Mouse (Mus musculus): ENCODE results near the gene Usp13.

Gene Usp13

DNA sequence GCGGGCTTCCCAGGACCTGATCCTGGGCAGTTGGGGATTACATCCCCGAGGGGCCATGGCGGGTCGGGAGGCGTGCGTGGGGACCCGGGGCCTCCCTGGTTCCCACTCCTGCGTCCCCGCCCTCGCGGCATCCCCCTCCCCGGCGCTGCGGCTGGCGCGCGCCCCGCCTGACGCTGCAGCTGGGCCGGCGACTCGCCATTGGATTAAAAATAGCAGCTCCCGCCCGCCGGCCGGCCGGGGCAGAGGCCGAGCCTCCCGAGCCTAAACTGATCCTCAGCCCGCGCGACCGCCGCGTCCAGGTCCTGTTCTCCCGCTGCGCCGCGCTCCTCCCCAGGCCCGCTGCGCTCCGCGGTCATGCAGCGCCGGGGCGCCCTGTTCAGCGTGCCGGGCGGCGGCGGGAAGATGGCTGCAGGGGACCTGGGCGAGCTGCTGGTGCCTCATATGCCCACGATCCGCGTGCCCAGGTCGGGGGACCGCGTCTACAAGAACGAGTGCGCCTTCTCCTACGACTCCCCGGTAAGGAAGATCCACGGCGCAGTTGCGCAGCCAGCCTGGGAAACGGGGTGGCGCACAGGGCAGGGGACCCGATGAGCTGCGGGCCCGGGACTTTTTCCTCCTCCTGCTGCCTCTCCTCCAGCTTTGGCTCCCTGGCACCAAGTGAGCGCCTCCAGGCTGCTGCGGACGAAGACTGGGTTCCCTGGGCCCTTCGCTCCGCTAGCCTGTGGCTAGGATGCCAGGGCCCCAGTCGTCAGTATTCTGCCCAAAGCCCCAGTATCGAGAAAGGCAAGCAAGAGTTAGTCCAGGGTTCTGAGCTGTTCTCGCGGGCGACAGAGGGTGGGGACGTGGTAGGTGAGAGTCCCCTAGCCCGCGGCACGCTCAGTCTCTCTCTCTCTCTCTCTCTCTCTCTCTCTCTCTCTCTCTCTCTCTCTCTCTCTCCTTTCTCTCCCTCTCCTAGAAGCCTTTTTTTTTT is at the start of gene Usp13:
TSS of gene Usp13 (plus strand) at position 190 of the 970 bp plus-strand sequence.
- peak; percentile 45 for DNase-seq (ENCODE audit: low read depth, low spot score)

DNA sequence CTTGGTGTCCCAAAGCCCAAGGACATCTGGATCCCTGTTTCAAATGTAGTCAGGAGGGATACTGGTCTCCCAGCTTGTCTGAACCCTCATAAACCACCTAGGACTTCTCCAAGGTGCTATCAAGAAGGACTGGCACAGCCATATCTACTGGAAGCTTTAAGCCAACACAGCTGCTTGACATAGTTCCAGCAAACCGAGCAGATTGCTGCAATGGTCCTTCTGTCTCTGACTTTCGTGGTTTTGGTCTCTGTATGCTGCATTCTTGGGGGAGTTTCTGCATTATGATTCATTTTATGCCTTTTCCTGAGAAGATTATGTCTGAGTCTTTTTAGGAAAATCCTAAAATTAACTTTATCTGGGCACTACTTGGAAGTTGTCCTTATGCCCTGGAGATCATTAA is 46.6 kb upstream of the Usp13 start:
- DNase-seq (ENCODE audit: low read depth, low spot score), result no peak

DNA sequence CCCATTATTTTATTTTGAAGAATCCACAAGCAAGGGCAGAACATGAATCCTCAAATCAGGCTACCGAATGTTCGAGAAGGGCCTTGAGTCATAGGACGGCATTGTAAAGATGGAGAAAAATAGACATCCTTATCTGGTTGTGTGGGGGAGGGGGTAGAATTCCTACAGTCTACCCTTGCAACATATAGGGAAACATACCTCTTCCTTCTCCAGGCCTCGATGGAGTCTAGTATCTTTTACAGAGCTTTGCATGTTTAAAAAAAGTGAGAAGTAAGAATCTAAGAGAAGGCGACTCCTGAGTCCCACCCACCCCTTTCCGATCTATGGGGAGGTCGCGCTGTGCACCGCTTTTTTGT is 367 bp upstream of the Usp13 start:
- no peak for DNase-seq (ENCODE audit: low read depth, low spot score)

DNA sequence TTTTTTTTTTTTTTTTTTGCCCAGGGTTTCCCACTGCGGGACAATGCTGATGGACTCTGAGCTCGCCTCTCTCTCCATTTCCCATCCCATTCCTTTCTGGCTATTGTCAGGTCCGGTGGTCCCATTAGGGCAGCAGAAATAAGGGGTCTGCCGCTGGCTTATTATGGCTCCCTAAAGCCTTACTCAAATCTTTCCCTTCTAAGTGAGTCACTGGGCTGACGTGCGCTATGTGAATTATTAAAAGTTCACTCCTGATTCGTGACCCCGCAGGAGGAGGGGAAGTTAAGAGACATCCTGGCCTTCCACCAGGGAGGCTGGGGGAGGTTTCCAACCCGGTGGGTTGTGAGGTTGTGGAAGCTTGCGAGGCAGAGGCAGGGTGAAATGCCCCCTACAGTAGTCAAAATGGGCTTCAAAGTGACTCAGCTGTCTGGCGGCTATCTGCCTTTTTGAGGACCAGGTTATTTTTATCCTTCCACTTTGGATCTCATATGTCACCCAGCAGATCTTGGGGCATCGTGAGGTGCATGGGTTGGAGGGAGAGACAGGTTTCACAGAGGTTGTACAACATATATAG is 1.1 kb downstream of the Usp13 start:
- DNase-seq (ENCODE audit: low read depth, low spot score), result no peak

DNA sequence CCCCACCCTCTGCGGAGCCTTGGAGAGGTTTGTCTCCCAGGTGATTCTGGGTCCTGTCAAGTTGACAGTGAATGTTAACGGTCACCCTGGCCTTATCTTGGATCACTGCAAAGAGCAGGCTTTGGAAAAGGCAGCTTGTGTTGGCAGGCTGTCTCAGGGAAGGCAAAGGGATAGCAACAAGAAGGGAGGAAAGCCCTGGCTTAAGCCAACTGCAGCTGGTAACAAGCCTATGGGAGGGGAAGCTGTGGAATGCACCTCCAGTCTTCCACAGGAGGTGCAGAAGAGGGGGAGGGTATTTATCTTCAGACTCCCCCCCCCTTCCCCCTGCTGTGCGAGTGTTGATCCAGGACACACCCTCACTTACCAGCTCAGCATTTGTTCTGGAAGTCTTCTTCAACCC is 5.3 kb downstream of the Usp13 start:
- no peak for DNase-seq (ENCODE audit: low read depth, low spot score)

DNA sequence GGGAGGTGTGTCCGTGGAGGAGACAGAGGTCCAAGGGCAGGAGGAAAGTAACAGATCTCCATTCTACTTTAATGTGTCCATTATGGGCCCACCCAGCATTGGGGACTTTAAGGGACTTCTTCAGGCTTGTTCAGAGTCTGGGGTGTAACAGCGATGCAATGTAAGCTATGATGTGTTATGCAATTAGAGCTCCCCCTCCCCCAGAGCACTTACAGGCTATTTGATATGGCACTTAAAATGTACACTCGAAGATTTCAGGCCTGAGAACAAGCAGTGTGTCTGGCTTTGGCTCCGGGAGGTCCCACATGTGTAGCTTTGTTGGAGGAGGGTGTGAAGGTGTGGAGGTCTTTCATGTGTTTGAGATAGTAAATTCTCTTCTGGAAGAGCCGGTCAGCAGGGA is 7.6 kb downstream of the Usp13 start:
- DNase-seq (ENCODE audit: low read depth, low spot score), result no peak

DNA sequence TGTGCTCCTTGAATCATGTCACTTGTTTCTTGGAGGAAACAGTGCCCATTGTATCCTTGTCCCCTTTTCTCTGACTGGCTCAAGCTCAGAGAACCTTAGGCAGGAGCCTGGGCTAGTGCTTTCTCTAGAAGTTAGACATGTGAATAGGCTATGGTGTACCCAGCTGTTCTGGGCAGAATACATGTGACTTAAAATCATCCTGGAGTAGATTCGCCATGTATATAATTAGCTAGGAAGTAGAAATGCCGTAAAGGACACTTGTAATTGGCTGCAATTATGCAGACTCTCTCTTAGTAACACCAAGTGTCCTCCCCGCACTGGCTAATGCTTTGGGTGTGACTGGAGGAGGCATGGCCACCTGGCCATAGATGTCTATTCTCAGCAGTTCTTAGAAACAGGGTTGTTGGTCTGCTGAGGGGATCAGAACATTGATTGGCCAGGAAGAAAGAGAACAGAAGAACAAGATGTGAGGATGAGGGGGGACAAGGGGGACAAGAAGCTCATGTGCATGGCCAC is 8.7 kb downstream of the Usp13 start:
- no peak for DNase-seq (ENCODE audit: low read depth, low spot score)

DNA sequence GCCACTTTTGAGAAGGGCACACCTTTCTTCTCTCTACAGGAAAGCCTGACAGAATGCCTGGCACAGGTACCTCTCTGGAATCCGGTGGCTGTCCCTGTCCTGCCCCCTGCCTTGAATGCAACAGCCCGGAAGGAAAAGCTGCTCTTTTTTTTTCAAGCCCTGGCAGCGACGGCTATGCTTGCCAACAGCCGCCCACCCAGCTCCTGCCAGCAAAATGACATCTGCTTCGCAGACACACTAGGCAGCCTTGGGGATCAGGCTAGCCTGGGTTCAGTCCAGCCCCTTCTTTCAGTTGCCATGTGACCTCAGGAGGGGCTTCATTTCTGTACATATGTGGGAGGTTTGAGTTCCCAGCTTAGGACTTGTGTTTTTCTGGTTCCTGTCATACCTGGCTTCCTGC is 9.4 kb downstream of the Usp13 start:
- DNase-seq (ENCODE audit: low read depth, low spot score), result no peak

DNA sequence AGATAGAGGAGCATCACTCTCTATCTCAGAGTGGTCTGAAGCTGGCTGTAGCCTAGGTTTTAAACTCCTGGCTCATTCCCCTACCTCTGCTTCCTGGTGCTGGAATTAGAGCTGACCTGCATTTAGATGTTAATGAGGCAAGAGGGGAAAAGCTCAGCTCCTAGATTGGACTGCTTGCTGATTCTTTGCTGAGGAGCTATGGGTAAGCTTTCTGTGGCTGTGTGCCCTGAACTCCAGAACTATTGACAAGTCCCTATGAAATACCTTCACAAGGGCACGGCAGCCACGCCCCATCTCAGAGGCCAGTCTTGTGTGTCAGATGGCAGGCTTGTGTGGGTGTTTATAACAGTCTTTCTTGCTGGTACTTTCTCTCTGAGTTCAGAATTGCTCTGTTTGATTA is 16.5 kb downstream of the Usp13 start:
- no peak for DNase-seq (ENCODE audit: low read depth, low spot score)

DNA sequence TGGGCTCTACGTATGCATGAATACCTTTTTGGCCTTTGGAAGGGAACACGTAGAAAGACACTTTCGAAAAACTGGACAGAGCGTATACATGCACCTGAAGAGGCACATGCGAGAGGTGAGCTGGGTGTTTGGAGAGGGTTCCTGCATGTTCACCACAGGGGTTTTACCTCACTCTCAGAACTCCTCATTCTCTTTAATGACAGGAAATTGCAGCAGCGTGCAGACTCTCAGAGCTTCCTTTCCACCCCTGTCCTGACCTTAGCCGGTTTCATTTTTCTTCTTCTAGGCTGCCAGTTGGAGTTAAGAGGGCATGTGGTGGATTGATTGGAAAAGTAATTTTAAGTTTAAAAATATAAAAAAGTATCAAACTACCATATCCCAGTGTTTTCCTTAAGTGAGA is 20.5 kb downstream of the Usp13 start:
- DNase-seq (ENCODE audit: low read depth, low spot score), result no peak

DNA sequence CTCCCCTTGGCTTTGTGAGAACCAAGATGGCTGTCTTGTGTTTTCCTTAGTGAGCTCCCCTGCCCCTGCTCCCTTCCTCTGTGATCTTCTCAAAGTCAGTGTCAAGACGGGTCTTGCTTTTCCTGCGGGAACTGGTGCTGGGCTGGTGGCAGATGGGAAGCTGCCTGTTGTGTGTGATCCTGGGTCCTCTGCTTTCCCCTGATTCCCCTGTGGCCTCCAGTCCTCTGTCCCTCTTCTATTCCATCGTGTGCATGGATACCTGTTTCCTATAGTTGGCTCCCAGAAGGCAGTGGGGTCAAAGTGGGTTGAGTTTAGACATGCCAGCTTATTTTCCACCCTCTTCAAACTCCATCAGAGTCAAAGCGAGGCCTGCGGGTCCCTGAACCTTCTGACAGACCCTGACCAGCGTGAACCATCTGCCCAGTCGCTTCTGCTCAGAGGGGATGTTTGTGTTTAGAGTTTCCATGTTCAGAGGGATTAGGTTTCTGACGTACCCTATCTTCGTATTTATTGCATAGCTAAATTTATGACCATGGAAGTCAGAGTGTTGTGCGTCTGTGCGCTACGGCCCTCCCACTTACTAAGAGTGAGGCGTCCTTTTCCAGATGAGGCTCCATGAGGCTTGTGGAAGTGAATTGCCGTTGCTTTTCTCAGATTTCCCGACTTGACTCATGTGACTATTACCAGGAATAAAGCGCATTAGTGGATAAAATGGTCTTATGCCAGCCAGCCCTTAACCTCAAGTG is 39.2 kb downstream of the Usp13 start:
- DNase-seq (ENCODE audit: low read depth, low spot score), result no peak

DNA sequence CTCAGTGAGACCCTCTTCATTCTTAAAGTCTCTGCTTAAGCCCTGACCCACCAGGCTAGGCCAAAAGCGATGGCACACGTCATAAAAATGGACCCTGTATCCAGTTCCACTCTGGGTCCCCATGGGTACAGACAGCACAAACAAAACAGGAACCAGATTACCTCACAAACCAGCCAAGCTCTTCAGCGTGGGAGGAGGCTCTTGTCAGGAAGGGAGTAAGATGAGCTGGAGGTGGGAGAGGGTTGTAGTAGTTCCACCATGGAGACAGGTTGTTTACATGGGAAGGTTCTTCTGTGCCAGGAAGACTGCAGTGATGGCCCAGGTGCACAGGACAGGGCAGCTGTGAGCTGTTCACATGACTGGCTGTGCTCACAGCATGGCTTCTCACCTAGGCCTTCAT is 53.7 kb downstream of the Usp13 start:
- DNase-seq (ENCODE audit: low read depth, low spot score), result no peak

DNA sequence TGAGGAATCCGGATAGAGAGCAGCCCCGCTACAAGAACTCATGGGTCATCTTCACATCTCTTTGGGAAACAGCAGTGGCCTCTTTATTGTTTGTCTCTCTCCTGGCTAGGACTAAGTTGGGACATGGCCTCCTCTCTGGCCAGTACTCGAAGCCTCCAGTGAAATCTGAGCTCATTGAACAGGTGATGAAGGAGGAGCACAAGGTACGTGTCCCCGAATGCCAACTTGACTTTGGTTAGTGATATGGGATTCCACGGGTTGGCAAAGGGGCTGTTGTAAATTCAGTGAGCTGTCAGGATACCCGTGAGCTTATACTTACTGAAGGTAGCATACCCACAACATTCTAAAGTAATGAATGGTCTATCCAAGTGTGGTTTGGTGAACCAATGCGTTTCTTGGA is 69.0 kb downstream of the Usp13 start:
- DNase-seq (ENCODE audit: low read depth, low spot score), result no peak

DNA sequence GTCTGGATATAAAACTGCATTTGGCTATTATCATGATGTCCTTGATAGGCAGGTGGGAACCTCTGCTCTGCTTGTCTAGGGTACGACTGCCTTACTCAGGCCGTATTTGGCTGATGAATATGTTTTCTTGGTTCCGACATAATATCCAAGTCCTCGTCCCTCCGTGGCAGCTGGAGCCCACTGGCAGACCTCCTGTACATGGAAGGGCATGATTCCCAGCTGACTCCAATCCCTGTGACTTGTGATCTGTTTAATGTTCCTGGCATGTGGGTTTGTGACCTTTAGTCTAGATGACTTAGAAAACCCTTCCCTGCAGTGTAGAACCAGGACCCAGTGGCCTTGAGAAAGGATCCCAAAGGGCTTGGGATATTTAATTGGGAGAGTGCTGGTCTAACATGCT is 71.5 kb downstream of the Usp13 start:
- no peak for DNase-seq (ENCODE audit: low read depth, low spot score)

DNA sequence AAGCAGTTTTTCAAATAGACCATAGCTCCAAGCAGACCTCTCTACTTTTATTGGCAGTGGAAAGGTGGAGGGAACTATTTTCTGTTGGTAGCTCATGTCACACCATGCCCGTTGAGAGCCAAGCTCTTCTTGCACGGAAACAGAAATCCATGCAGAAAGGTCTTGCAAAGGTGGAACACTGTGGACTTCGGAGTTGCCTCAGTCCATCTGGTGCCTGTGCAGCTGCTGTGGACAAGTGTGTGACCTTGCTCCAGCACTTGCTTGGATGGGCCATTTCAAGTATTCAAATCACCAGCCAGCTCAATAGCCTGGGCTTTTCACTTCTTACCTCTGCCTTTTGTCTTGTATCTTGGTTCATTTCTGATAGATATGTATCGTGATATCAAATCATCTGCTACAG is 72.8 kb downstream of the Usp13 start:
- no peak for DNase-seq (ENCODE audit: low read depth, low spot score)

DNA sequence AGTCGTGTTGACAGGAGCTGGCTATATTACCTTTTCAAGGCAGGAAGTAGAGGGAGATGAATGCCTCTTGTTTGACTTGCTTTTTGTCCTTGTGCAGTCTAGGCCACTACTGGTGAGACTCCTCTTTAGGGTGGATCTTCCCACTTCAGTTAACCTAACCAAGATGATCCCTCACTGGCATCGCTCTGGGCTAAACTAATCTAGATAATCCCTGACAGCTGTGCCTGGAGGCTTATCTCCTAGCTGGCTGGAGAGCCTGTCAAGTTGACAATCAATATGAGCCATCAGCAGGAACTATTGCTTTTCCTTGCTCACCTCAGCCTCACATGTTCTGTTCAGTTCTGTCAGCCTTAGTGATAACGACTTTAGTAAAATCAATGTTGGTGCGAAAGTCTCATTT is 86.1 kb downstream of the Usp13 start:
- DNase-seq (ENCODE audit: low read depth, low spot score), result peak; percentile 71

DNA sequence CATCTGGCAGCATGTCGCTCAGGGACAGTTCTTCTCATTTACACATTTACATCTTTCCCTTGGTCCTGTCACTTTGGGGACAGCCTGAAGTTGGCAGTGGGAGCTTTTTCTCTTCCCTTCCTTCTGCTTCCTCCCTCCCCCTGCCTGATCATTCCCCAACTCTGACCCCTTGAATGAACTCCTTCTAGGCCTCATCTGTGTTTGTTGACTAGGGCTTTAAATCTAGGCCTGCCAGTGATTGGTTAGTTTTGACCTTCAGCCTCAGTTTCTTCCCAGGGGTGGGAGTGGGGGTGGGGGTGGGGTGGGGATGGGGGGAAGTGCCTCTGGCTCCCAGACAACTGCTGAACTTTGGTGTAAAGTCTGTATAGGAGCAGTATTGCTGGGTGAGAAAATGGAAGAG is 87.3 kb downstream of the Usp13 start:
- no peak for DNase-seq (ENCODE audit: low read depth, low spot score)

DNA sequence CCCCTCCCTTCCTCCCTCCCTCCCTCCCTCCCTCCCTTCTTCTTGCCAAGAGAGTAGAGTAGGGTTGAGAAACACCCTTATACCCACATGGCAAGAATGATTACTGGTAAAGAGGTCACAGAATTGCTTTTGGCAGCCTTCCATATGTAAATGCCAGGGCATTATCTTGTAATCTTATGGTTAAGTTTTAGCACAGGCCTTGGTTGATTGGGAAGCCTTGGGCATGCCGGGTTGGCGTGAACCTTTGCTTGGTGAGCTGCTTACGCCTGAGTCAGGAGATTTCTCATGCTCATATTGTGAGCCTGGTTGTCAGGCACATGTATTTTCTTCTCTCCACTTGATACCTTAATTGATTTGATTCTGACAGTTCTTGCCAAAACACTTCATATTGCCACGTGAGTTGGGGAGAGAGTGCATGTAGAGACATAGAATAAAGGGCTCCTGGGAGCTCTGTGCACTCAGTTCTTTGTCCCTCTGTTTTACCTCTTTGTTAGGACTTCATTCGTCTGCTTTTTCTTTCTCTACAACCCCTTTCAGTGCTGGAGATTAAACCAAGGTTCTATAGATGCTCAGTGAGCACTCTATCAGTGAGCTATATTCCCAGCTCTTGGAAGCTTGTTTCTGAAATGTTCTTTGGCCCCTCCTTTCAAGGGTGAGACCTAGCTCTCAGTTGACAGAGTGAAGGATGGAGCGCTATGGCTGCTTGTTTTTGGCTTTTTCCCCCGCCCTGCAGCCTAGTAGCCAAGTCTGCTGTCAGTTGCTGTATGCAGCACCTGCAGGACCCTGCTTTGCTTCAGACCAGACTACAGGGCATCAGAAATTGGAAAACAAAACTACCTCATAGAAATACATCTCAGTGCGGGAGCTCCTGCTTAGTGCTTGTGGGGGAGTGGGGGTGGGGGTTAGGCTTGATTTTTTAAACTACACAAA is 88.8 kb downstream of the Usp13 start:
- DNase-seq (ENCODE audit: low read depth, low spot score), result no peak

DNA sequence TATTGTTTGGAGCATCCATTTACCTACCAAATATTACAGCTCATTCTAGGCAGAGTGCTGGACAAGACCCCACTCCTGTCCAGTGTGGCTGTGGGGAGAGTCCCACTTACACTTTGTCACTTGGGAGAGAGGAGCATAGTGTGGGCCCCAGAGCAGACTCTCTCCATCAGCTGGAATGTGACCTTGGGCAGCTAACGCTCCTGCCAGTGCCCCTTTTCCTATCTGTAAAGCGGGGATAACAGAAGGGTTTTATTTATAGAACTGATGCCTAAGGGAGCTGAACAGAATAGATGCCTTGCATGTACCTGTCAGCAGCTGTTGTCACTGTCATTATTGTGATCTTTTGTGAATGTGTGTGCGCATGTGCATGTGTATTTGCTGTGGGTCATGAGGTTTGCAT is 91.1 kb downstream of the Usp13 start:
- no peak for DNase-seq (ENCODE audit: low read depth, low spot score)

DNA sequence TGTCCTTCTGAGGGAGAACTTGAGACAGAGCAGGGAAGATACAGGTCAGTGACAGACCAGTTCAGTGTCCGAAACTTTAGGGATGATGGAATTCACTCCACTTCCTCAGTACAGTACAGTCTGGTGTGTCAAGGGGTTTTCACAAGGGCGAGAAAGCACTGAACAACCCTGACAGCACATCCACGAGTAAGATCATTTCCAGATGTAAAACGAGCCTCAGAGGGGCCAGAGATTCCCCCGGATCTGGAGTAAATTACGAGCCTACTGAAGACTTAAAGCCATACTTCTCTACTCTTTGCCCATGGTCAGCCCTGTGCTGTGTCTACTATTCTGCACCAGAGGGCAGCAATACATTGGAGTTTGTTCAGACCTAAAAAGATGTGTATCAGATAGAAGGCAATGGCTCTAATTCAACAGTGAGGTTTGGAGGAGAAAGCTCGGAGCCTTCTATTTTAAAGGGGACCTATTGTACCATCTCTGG is 92.8 kb downstream of the Usp13 start:
- peak; percentile 40 for DNase-seq (ENCODE audit: low read depth, low spot score)

DNA sequence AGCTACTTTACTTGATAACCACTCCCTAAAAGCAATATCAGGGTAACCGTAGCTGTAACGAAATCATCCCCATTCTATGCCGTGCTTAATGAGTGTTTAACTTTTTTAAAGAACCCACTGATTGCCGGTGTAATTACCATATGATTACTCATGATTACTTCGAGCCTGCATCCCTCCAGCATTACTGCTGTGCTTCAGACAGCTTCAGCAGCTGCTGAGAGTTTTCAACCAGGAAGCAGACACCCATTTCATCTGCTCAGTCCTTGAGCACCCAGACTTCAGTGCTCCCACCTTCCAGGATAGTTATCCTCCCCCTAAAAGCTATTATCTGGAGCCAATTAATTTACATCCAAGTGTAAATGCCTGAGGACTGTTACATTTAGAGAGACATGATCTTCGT is 106.8 kb downstream of the Usp13 start:
- DNase-seq (ENCODE audit: low read depth, low spot score), result no peak
